Mouse (Mus musculus): Measurements from ENCODE around the gene Ttc23l. TPM values are rescaled to one million over a fixed set of nuclear protein-coding genes. Genes with fewer than 3 reads are reported as not detected.
"Not testable (repeated sequence)": the region's sequence is repeated elsewhere in the genome, so short reads cannot be mapped to it uniquely, and the experiment has no call there.

The Ttc23l gene
- polyA plus RNA-seq, 1 experiment, result not detected

DNA sequence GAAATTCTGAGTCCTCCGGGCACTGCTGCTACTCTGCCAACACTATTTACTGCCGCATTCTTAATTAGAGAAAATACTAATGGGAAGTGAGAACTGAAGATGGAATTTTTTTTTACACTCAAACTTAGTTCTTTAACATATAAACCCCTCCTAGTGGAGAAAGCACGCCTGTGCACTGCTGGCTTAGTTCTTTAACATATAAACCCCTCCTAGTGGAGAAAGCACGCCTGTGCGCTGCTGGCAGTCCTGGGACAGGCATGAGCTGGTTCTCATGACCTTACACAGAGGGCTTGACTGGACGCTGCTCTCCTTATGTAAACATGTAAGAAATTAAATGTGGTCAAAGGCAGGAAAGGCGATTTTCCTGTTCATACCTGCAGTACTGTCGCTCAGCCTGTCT is 24.9 kb upstream of the Ttc23l start:
- TF ChIP-seq POLR2A (IDR thresholded peaks at IDR 0.05; ENCODE audit: low read depth, low read length), result no peak
- peak; percentile 60; the same call in 1 of the 2 replicates for TF ChIP-seq CTCF (IDR thresholded peaks at IDR 0.05; ENCODE audit: borderline replicate concordance, insufficient read depth, low read length)
- H3K4me3 ChIP-seq (ENCODE audit: insufficient read depth, low read length), result no peak overlapping the region
- H3K4me1 ChIP-seq (ENCODE audit: control insufficient read depth, insufficient read depth, low read length), result no peaks in the 10 kb centered on the region
- H3K27ac ChIP-seq (ENCODE audit: insufficient read depth, low read length), result no peak overlapping the region

DNA sequence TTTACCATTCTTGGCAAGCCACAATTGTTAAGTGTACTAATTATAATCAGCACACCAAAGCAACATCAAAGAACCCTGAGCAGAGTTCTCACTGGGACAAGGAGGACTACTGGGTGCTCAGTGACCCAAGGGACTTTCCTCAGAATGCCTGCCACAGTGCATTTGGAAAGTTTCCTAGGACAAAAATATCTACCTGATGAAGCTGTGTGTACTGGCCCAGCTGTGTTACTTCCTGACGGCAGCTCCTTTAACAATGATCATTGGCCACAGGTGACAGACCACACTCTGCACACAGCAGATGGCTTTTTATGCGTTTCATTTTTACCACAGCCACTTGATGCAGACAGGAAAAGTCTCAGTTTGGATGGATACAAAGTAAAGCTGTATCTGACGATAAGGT is 20.7 kb upstream of the Ttc23l start:
- Histone ChIP-seq H3K27ac (ENCODE audit: insufficient read depth, low read length) (no peak overlapping the region), H3K4me3 (ENCODE audit: insufficient read depth, low read length) (no peak overlapping the region), H3K4me1 (ENCODE audit: control insufficient read depth, insufficient read depth, low read length) (no peaks in the 10 kb centered on the region)
- TF ChIP-seq CTCF (IDR thresholded peaks at IDR 0.05; ENCODE audit: borderline replicate concordance, insufficient read depth, low read length), result no peak
- no peak for TF ChIP-seq POLR2A (IDR thresholded peaks at IDR 0.05; ENCODE audit: low read depth, low read length)

DNA sequence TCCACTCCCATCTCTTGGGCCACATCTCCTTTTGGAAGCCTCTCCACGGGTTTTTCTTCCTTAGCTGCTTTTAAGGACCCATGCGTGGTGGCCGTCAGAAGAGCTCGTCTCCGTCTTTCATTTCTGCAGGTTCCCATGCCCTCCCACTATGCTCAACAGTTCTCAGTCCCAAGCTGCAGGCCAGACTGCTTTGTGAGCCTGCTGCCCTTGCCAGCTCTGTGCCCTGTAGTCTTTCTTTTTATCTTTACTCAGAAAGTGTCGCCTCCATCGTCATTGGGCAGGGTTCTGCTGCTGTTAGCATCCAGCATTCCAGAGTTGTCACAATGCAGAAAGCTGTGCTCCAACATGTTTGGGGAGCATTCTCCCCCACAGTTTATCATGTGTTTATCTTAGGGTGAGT is 8.0 kb upstream of the Ttc23l start:
- Histone ChIP-seq H3K4me3 (ENCODE audit: insufficient read depth, low read length) (no peak overlapping the region), H3K27ac (ENCODE audit: insufficient read depth, low read length) (no peak overlapping the region), H3K4me1 (ENCODE audit: control insufficient read depth, insufficient read depth, low read length) (no peaks in the 10 kb centered on the region)
- TF ChIP-seq CTCF (IDR thresholded peaks at IDR 0.05; ENCODE audit: borderline replicate concordance, insufficient read depth, low read length) (no peak), POLR2A (IDR thresholded peaks at IDR 0.05; ENCODE audit: low read depth, low read length) (no peak)

DNA sequence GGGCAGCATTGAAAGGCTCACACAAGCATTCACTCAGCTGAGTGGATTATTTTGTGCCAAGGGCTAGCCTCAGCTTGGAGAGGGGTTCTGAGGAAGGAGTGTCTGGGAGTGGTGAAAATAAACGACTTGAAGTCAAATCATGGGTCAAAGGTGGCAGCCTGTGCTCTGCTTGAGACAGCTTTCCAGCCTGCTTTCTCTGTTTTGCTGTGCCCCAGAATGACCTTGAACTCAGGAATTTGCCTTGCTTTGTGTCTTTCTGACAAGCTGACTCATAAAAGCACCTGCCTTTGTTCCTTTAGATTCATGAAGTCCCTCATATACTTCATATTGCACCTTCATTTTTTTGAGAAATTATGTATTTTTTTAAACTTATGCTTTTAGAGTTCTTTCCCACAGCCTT is 5.7 kb upstream of the Ttc23l start:
- TF ChIP-seq CTCF (IDR thresholded peaks at IDR 0.05; ENCODE audit: borderline replicate concordance, insufficient read depth, low read length), result no peak
- TF ChIP-seq POLR2A (IDR thresholded peaks at IDR 0.05; ENCODE audit: low read depth, low read length), result no peak
- Histone ChIP-seq H3K4me3 (ENCODE audit: insufficient read depth, low read length) (no peak overlapping the region), H3K27ac (ENCODE audit: insufficient read depth, low read length) (no peak overlapping the region), H3K4me1 (ENCODE audit: control insufficient read depth, insufficient read depth, low read length) (no peaks in the 10 kb centered on the region)

DNA sequence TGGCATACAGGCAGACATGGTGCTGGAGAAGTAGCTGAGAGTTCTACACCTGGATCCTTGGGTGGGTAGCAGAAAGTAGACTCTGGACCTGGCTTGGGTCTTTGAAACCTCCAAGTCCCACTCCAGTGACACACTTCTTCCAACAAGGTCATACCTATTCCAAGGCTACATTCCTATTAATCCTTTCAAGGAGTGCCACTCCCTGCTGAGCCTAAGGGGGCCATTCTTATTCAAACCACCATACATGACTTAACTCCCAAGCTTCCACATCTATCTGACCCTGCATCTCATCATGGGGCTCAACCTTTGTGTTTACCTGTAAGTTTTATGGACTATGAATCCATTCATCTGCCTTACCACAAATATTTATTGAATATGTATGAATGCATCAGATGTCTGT is 3.8 kb upstream of the Ttc23l start:
- Histone ChIP-seq H3K4me1 (ENCODE audit: control insufficient read depth, insufficient read depth, low read length) (no peaks in the 10 kb centered on the region), H3K27ac (ENCODE audit: insufficient read depth, low read length) (no peak overlapping the region), H3K4me3 (ENCODE audit: insufficient read depth, low read length) (no peak overlapping the region)
- TF ChIP-seq CTCF (IDR thresholded peaks at IDR 0.05; ENCODE audit: borderline replicate concordance, insufficient read depth, low read length), result no peak
- TF ChIP-seq POLR2A (IDR thresholded peaks at IDR 0.05; ENCODE audit: low read depth, low read length), result no peak

DNA sequence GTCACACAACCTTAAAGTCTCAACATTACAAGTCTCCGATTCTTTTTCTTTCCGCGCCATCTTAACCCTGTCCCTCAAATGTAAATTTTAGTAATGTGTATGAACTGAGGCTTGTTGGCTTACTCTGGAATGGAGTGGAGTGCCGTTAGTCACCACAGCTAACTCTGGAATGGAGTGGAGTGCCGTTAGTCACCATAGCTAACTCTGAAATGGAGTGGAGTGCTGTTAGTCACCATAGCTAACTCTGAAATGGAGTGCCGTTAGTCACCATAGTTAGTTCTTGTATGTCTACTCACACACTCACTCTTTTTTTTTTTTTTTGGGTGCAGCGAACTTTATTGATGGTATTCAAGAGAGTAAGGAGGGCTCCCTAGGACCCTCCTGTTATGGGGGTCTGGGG is 1.5 kb upstream of the Ttc23l start:
- Histone ChIP-seq H3K27ac (ENCODE audit: insufficient read depth, low read length) (0 out of 2 replicates have a peak overlapping the region, but pooled peaks have one; percentile 32), H3K4me1 (ENCODE audit: control insufficient read depth, insufficient read depth, low read length) (no peaks in the 10 kb centered on the region), H3K4me3 (ENCODE audit: insufficient read depth, low read length) (no peak overlapping the region)
- TF ChIP-seq CTCF (IDR thresholded peaks at IDR 0.05; ENCODE audit: borderline replicate concordance, insufficient read depth, low read length), result no peak
- TF ChIP-seq POLR2A (IDR thresholded peaks at IDR 0.05; ENCODE audit: low read depth, low read length), result no peak

DNA sequence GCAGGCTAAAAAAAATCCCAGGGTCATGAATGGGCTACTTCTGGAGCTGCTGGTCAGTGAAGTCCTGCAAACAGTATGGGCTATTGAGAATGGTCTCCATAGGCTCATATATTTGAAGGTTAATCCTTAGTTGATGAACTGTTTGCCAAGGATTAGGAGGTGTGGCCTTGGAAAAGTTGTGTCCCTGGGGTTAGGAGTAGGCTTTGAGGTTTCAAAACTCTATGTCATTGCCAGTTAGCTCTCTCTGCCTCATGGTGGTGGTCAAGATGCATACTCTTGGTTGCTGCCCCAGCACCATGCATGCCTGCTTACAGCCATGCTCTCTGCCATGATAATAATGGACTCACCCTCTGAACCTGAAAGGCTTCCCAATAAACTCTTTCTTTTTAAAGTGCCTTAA is 4.1 kb downstream of the Ttc23l start:
- H3K27ac ChIP-seq (ENCODE audit: insufficient read depth, low read length), result no peak overlapping the region
- no peak overlapping the region for H3K4me3 ChIP-seq (ENCODE audit: insufficient read depth, low read length)
- TF ChIP-seq POLR2A (IDR thresholded peaks at IDR 0.05; ENCODE audit: low read depth, low read length), result no peak
- TF ChIP-seq CTCF (IDR thresholded peaks at IDR 0.05; ENCODE audit: borderline replicate concordance, insufficient read depth, low read length), result no peak
- no peaks in the 10 kb centered on the region for H3K4me1 ChIP-seq (ENCODE audit: control insufficient read depth, insufficient read depth, low read length)

DNA sequence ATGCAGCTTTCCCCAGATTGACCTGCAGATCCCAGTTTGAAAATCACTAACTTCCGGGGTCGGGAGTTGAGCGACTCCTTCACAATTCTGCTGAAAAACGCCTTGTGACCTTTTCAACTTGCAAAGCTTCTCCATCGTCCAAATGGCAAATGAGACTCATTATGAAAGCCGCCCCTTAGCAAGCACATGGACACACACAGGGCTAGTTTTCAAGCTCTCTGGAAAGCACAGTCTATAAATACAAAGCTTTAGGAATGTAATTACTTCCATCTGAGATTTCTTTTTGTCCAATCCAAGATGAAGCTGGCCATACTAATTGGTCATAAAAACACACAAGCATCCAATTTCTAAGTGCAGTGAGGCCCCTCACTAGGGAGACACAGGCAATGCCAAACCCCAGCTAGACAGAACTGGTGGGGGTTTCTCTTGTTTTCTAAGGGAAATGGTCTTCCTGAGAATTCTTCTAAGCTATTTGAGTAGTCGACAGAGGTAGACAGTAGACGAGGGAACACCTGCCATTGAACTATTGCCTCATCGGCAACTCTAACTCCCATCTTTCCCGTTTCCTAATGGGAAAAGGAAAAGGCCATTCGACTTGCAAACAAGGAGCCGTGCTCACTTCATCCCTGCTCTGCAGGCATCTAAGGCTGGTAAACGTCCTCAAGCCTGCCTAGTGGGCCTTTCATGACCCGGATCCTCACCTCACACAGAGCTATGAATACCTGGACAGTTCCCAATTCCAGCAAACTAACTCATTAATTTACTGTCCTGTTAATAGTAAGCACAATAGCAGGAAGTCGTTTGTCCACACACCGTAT is 18.0 kb downstream of the Ttc23l start:
- no peak overlapping the region; the same call in 1 of the 2 replicates for H3K27ac ChIP-seq (ENCODE audit: insufficient read depth, low read length)
- no peaks in the 10 kb centered on the region for H3K4me1 ChIP-seq (ENCODE audit: control insufficient read depth, insufficient read depth, low read length)
- H3K4me3 ChIP-seq (ENCODE audit: insufficient read depth, low read length), result no peak overlapping the region
- TF ChIP-seq CTCF (IDR thresholded peaks at IDR 0.05; ENCODE audit: borderline replicate concordance, insufficient read depth, low read length) (no peak), POLR2A (IDR thresholded peaks at IDR 0.05; ENCODE audit: low read depth, low read length) (no peak)

DNA sequence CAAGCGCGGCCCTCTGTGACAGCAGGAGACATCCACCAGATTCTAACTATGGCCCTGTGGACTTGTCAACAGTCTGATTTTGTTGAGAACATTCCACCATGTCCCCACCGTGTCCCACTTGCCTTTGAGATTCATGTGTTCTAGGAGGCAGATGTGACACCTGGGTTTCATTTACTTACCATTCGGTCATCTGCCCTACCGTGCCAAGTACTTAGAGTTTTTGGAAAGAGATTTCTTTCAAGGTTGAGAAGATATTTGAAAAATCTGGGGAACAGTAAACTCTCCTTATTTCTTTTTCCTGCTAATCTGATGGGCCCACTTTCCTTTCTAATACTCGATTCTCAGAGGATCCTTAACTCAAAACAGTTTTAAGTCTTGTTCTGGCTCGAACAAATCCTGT is 22.5 kb downstream of the Ttc23l start:
- no peak overlapping the region for H3K4me3 ChIP-seq (ENCODE audit: insufficient read depth, low read length)
- no peak for TF ChIP-seq POLR2A (IDR thresholded peaks at IDR 0.05; ENCODE audit: low read depth, low read length)
- TF ChIP-seq CTCF (IDR thresholded peaks at IDR 0.05; ENCODE audit: borderline replicate concordance, insufficient read depth, low read length), result no peak
- H3K27ac ChIP-seq (ENCODE audit: insufficient read depth, low read length), result no peak overlapping the region
- H3K4me1 ChIP-seq (ENCODE audit: control insufficient read depth, insufficient read depth, low read length), result no peaks in the 10 kb centered on the region

DNA sequence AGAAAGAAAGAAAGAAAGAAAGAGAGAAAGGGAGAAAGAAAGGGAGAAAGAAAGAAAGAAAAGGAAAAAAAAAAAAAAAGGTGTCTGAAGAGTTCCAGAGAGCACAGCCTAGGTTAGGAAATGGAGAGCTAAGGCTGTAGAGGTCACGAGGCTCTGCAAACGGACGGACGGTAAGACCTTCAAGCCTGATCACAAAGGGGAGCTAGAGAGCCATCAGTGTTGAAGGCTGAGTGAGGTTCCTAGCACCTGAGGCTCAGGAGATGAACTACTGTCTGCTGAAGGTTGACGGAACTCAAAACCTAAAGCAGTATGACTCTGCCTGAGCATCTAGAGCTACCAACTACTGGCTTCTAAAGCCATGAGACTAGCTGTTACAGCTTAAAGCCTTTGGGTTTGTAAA is 23.9 kb downstream of the Ttc23l start:
- H3K4me3 ChIP-seq (ENCODE audit: insufficient read depth, low read length), result no peak overlapping the region
- TF ChIP-seq POLR2A (IDR thresholded peaks at IDR 0.05; ENCODE audit: low read depth, low read length), result no peak
- TF ChIP-seq CTCF (IDR thresholded peaks at IDR 0.05; ENCODE audit: borderline replicate concordance, insufficient read depth, low read length), result no peak
- H3K27ac ChIP-seq (ENCODE audit: insufficient read depth, low read length), result no peak overlapping the region
- H3K4me1 ChIP-seq (ENCODE audit: control insufficient read depth, insufficient read depth, low read length), result no peaks in the 10 kb centered on the region

DNA sequence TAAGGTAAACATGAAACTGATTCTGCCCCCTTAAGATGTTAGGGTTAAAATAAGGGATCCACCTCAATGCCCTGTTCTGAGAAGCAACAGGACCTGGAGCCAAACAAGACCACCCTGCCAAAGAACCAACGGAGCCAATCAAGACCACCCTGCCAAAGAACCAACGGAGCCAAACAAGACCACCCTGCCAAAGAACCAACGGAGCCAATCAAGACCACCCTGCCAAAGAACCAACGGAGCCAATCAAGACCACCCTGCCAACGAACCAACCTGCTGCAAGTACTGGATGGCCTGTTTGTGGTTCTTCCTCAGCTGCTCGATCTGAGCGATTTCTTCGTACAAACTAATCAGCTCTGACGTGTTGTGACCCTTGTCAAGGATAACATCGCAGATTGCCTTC is 25.1 kb downstream of the Ttc23l start:
- not testable (repeated sequence) for H3K4me3 ChIP-seq (ENCODE audit: insufficient read depth, low read length); H3K4me1 ChIP-seq (ENCODE audit: control insufficient read depth, insufficient read depth, low read length); H3K27ac ChIP-seq (ENCODE audit: insufficient read depth, low read length)

Data from embryonic fibroblast, embryonic 13.5 days (primary cell).